Mouse (Mus musculus) erythroid progenitor cell, adult 5-6 weeks (primary cell): ENCODE measurements around the gene Spata18. TPM values are rescaled to one million over a fixed set of nuclear protein-coding genes. Genes with fewer than 3 reads are reported as not detected.
A peak's percentile ranks its signal among the peaks of the same experiment; 100 is the strongest.

ENCODE experiments used
- ATAC-seq: replicated peaks from 2 replicates; pipeline ENCODE4 v1.8.0; 2016; ENCODE audit warnings: moderate number of reproducible peaks, mild to moderate bottlenecking, moderate TSS enrichment, inconsistent platforms; ENCODE audit not compliant: poor library complexity, low FRiP score, severe bottlenecking
- total RNA-seq, 2 experiments: library from RNA; stranded (forward) in 1 of 2; stranded (reverse) in 1 of 2; fragments of 150-400 nt in 1 of 2; fragments of 186-747, 209-891 nt in 1 of 2; gene quantifications; 2 replicates each; pipeline versions ENCODE4 v1.2.3 to v1.2.4; 2015 to 2017; ENCODE audit warnings: low replicate concordance in 2 of 2

Spata18 gene
- total RNA-seq (2015; ENCODE audit: low replicate concordance) (not detected in 2 replicates), total RNA-seq (2017; ENCODE audit: low replicate concordance) (not detected in 2 replicates)

DNA sequence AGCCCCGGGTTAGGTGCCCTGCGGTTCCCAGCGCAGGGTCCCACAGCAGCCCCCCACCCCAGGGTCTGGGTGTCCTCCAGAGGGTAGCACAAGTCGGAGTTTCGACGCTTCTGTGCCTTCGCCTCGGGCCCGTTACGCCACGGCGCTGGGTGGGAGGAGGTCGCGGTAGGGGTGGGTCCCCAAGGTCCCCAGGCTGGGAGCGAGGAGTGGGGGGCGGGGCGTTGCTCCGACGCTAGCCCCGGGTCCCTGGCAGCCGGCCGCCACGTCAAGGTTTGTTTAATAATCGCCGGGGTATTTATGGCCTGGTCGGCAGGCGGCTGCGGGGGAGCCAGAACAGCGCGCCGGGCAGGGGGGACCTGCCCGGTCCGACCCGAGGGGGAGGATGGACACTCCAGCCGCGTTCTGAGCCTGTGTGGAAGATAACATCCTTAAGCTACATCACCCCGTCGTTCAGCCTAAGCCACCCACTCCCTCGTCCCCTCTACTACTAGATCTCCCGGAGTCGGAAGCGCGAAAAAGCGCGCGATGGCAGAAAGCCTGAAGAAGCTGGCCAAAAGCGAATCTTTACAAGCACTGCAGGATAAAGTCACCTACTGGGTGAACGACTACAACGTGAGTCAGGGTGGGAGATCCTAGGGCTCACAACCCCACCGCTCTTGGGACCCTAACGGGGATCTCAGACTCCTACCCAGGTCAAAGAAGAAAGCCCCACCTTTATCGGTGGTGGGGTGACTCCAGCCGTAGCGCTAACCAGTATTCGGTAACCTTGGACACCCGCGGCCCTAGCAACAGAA lies at the start of gene Spata18:
Gene Spata18 (plus strand): TSS at position 319 of the 794 bp plus-strand sequence.
- no peak for ATAC-seq

DNA sequence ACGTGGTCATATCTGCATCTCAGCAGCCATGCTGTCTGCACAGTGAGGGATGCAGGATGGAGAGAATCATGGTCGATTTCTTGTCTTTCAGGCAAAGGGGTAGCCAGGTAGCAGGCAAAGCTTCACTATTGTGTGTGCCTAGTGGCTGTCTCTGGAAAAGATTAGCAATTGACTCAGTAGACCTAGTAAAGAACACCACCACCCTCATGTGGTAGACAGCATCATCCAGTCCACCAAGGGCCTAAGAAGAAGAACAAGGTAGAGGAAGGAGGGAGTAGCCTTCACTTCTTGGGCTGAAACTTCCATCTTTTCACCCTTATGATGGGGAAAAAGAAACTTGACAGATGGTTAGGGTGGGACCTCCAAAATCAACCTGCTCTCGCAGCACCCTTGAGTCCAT lies 48.3 kb upstream of the Spata18 start:
- no peak for ATAC-seq

DNA sequence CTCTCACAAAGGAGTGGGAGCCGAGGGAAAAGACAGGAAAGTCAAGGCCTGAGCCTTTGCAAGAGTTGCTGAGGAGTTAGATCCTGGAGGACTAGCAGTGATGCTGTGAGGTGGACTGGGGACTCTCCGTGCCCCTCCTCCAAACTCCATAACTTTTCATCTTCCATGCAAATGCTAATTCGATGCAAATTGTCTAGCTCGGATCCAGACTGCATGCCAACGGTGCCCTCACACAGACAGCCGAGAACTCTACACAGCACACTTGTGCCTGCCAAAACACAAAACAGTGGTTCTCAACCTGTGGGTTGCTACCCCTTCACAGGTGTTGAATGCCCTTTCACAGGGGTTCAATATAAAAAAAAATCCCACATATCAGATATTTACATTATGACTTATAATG lies 46.6 kb upstream of the Spata18 start:
- no peak for ATAC-seq

DNA sequence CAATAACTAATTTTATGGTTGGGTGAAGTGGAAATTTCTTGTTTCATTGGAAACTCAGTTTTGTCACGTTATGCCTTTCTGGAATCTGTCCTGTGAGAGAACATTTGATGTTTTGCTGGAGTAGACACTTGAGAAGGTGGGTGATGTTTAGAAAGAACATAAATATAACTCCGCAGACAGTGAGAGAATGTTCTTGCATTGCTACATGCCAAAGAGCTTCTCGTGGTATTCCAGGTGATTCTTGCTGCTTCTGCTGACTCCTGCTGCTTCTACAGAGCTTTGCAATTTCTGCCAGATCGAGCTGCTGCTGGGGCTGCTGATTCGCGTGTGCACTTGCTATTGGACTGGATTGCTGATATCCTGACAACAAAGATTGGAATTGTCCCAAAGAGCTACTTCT lies 46.2 kb upstream of the Spata18 start:
- ATAC-seq, result no peak

DNA sequence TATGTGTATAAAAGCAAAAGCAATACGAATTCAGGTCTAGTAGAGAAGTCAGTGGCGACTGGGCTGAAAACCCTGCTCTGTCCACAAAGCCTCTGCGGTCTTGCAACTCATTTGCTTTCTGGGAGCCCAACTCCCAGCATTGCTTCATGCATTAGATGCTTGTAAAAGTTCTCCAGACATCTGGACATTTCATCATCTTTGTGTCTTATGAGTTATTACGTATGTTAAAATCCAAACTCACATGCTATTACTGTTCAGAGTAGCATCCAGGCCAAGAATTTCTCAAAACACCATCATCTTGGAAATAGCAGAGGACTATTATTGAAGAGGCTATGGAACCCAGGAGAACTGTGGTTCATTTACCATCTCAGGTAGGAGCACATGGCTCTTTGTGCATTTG lies 40.1 kb upstream of the Spata18 start:
- ATAC-seq, result no peak

DNA sequence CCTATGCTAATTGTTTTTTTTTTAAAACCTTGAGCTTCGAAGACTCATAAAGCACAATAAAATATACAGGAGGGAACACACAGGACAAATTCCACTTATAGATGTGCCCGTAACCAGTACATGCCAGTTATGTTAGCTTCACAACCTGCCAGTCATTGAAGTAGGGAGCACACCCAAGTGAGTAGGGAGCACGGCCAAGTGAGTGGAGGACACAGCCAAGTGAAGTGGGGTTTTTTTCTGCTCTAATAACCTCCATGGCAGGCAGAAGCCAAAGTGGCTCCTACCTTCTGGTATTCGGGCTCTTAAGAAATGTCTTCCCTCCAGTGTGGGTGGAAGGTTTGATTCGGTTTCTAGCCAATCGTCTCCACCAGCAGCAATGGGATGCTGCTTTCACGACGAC lies 37.9 kb upstream of the Spata18 start:
- ATAC-seq, result no peak

DNA sequence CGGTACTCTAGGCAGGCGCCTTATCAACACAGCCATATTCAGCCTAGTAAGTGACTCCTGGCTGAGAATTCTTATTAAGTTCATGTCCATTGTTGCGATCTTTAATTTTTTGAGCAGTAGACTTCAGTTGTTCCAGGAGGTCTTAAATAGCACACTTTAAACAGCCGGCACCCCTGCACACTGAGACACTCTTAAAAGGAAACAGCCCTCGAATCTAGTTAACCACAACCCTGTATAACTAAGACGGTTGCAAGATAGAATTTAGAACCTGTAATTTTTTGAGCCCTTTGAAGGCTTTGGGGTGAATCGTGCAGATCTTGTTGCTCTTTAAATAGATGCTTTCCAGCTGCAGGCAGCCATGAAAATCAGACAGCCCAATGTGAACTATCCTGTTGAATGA lies 36.0 kb upstream of the Spata18 start:
- ATAC-seq, result no peak

DNA sequence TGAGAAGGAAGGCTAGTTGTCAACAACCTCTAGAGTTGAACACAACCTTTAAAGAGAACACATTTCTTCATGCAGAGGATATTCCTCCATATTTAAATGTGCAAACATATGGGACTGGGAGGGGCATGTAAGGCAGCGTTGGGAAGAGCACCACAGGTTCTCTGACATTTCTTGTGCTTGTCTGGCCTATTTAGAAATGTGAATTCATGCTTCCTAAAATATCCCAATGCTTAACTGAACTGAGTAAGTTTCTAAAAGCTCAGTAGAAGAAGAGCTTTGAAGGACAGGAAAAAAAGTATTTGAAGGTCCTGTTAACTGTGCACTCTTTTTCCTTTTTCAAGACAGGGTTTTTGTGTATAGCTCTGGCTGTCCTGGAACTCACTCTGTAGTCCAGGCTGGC lies 32.2 kb upstream of the Spata18 start:
- no peak for ATAC-seq

DNA sequence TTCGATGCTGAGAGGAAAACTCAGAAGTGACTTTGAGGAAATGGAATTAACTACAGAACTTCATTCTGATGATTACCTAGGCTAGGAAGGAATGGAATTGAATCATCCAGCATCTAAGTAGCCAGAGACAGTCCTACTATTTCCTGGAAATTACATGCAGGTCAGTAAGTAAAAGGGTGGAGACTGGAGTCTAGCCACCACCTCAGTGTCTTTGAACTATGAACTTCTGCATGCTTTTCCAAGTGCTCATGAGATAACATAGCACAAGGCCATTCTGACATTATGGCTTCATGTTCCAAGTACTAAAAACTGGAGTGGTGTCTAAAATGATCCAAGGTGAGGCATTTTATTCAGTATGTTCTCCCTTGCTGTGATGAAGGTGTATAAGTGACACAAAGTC lies 25.7 kb upstream of the Spata18 start:
- no peak for ATAC-seq

DNA sequence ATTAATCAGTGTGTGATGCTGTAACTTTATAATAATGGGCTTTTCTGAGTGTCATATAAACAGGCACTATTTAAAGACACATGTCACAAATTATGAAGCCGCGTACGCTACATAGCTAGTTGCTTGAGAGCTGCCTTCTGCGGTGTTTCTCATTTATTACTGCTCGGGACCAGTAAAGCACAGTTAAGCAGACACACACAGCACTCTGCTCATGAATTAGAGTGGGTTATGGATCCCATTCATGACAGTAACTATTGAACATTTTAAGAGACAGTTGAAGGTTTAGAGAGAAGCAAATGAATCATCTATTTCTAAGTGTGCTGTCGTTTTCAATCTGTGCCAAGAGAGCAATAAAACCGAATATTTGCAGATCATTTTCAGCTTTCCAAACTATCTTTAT lies 24.3 kb upstream of the Spata18 start:
- no peak for ATAC-seq

DNA sequence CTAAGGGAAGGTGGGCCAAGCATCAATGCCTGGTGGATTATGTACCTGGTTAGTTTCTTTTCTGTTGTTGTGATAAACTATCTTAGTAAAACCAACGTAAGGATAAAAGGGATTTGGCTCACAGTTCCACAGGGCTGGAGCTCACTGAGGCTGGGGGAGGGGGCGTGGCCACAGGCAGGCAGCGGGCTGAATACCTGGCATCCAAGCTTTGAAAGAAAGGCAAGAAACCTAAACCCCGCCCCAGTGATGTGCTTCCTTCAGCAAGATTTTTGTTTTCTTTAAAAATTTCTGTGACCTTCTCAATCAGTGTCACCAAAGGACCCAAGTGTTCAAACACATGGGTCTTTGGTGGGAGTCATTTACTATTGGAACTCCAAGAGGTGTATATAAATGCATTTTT lies 23.6 kb upstream of the Spata18 start:
- no peak for ATAC-seq

DNA sequence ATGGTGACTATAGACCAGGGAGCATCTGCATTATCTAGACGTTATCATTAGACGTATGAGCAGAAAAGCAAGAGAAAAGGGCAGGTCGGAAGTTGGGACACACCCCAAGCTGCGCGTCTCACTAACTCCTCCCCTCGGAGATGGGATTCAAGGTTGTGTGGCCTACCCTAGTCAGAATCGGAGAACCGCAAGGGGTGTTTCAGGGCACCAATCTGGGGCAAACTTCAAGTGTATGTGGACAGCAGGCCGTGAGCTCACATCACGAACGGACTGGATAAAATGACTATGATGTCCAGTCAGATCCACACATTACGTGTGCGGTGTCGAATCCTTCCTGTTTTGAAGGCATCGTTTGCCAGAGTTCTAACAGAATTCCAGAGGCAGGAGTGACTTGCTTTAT lies 23.2 kb upstream of the Spata18 start:
- ATAC-seq, result no peak

DNA sequence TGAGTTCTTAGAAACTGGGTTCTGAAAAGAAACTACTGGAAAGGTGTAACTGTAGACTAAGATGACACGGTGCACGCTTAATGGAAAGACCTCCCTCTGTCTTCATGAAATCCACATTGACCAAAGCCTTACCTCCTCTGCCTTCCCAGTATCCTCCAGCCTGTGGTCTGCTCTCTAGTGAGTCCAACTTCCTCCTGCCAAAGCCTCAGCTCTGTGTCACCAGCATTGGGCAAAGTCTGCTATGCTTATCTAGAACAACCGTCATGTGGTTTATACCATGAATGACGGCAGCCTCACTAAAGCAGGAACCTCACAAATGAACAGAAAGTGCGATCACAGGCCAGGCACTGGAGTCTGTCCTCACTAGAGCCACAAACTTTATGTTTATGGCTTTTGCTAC lies 21.0 kb upstream of the Spata18 start:
- no peak for ATAC-seq

DNA sequence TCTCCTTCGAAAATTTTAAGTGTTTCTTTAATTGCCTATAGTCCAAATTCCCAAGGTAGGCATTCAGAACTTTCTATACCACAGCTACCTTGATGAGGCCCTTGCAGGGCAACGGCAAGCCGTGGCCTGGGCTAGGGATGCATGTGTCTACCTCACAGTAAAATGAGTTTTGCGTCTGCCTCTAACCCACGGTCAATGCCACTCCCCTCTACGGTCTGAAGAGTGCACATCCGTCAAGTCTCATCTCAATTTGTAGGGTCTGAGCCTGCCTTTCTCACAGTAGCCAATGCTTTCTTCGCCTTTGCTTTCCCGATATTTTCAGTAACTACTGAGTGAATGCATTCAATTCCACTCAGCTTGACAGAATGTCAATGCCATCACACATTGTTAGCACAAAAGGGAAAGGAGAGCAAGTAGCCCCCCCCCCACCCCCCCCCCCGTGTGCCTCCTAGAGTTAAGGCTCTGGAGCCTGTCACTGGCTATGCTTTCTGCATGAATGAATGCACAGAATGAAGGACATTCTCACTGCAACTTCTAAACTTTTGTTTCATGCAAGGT lies 20.1 kb upstream of the Spata18 start:
- no peak for ATAC-seq

DNA sequence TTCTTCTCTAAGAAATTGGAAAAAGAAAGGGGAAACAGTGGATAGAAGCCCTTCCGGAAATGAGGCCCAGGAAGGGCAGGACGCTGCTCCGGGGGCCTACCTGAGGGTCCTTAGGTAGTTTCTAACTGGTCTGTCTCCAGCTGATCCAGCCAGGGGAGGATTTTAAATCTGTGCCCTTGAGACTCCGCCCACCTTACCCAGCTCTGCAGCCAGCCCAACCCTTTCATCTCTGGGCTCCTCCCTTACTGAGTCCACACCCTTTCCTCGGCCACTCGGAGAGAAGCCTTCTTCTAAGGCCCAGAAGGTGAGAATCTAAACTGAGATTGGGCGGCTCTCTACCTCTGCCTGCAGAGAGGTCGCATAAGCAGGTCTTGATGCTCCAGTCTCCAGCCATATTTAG lies 18.9 kb upstream of the Spata18 start, which contains the start of gene Lrrc66:
Gene Lrrc66 (minus strand): TSS at position 236 of the 400 bp plus-strand sequence.
- ATAC-seq, result no peak

DNA sequence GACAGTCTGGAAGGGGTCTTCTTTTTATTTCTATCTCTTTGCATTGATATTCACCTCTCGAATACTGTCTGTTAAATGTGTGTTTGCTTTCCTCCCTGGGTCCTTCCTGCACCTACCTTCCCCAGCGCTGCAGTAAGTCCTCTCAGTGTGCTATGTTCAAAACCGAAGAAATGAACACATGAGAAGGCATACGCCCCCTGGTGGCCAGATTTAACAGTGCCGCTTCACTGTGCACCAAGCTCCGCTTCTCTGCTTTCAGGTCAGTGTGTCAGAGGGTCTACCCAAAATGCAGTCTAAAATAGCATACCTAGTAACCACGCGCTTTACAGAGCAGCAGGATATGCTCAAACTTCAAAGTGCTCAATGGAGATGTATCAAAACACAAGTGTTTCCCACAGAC lies 18.0 kb upstream of the Spata18 start:
- ATAC-seq, result no peak

DNA sequence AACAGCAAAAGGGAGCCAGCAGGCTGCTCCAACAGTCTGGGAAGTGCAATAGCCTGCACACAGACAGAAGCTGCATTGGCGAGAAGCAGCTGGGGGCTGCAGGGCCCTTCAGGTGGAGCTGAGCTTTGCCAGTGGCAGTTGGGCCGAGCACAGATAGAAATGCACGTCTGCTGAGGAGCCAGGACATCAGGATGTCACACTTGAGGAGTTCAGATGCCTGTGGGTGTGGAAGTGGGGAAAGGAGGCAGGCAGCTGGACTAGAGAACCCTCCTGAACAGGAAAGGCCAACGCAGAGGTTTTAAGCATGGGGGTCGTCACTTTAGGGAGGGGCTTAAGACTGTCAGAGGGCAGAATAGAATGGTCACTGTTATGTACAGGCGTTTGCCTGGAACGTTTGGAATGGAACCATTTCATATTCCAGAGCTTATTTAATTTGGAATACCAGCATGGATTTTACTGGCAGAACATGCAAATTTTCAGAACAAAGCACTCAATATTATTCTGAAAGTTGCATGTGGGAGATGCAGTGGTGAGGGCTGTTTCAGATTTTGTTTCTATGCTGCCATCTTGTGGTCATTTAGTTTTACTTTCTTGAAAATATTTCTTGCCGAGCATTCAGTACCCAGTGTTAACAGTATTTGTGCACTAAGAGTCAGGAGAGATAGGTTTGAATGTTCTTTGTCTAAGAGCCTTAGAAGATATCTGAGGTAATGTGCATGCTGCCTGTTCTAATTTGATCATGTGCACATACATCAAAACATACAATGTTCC lies 13.7 kb upstream of the Spata18 start:
- ATAC-seq, result no peak

DNA sequence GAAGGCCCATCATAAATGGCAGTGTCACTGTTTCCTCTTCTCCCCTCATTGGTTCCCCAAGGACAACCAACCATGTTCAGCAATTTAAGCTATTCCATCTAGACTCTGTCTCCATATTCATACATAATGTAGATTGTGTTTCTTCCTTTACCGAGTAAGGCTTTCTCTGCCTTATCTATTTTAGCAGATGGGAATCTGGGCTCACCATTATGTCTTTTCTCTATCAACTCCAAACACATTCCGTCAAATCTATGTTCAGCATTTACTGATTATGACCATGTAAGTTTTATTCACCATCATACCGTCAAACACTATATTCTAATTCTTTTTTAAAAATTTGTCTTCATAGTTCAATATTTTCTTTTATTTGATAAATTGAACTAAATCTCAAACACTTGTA lies 10.1 kb upstream of the Spata18 start:
- ATAC-seq, result no peak

DNA sequence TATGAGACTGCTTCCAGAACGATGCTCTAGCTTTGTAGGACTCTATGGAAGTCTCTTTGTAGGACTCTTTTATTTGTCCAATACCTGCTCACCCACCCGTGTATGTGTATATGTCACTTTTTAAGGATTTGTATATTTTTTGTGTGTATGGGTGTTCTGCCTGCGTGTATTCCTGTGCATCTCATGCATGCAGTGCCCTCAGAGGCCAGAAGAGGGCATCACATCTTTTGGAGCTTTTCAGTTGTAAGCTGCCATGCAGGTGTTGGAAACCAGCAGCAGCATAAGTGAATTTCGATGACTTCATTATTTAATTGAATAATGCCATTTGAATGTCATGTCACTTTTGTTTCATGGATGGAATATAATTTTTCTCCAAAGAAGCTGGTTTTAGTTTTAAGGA lies 9.1 kb upstream of the Spata18 start:
- ATAC-seq, result no peak

DNA sequence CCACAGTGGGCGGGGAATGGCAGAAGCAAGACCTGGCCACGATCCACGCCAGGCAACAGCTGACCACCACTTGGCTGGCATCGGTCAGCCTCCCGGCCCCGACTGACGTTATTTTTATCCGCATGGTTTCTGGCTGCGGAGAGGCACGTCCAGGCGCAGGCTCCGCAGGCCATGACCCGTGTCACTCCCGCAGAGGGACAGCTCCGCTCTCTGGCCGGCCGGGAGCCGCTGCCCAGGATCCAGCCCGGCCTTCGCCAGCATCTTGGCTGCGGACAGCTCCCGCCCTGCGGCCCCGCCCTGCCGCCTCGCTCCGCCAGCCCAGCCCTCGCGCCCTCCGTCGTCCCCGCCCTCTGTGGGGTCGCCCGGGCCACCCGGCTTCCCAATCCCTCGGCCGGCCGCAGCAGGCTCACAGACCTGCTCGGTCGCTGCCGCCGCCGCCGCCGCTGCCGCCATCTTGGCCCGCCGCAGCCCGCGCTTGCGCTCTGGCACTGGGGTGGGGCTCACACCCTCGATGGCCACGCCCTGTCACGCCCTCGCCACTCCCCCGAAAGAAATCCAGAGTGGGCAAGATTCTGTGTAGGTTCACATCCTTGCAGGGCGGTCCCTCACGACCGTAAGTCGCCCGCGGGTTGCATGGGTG lies 3.8 kb upstream of the Spata18 start, which contains the start of gene Sgcb:
Gene Sgcb (minus strand): TSS at position 530 of the 640 bp plus-strand sequence.
- ATAC-seq, result 0 out of 2 replicates have a peak, but pooled peaks have one; percentile 25
